33 mouse cellular contexts compared by ENCODE assay signal in the genomic region with DNA sequence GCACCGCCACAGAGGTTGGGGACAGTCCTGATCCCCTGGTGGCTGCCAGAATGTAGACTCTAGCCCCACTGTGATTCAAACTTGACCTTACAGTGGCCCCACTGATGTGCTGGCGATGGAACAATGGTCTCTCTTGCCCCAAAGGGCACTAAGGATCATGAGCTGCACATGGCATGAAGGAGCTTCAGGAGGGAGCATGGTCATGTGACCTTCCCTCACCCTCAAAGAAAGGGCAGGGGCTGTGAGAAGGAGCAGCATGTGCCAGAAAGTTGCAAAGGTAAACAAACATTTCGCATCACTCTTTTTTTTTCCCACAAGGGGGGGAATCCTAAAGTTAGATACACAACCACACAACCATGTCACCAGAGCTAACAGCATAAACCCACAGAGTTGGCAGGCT. TPM values are rescaled to one million over a fixed set of nuclear protein-coding genes. Genes with fewer than 3 reads are reported as not detected.
DNase-seq lines count a peak whose midpoint lies in the region; ATAC-seq and TF ChIP-seq lines count a peak whose summit lies in the region.
"Had no signal": no experiment of that assay in that cellular context is flagged by ENCODE, and none has a peak within 500 bp of the region (broad histone marks: within the 10 kb centered on the region; RNA-seq: fewer than 3 reads in every experiment).

No protein-coding gene starts in this region.

- H3K4me2 ChIP-seq in heart, postnatal 0 days (ENCODE audit: low read depth, low read length) = no peak overlapping the region
- no peak overlapping the region for H3K4me2 ChIP-seq in heart, embryonic 11.5 days
- no peak overlapping the region for H3K4me2 ChIP-seq in kidney, embryonic 14.5 days (replicated peaks; ENCODE audit: low read depth, low read length)
- H3K4me2 ChIP-seq: embryonic facial prominence, embryonic 12.5 days; hindbrain, embryonic 14.5 days; limb, embryonic 13.5 days; liver, embryonic 11.5 days; lung, embryonic 15.5 days; midbrain, embryonic 15.5 days; stomach, embryonic 15.5 days had no signal

- H3K9ac ChIP-seq in heart, postnatal 0 days (replicated peaks; ENCODE audit: low read depth, low read length) = no peak overlapping the region
- H3K9ac ChIP-seq in heart, embryonic 11.5 days (ENCODE audit: low read depth, low read length) = no peak overlapping the region
- H3K9ac ChIP-seq in kidney, embryonic 14.5 days (ENCODE audit: low read depth, low read length) = no peak overlapping the region
- H3K9ac ChIP-seq: embryonic facial prominence, embryonic 12.5 days; hindbrain, embryonic 14.5 days; limb, embryonic 13.5 days; lung, embryonic 15.5 days; midbrain, embryonic 15.5 days; stomach, embryonic 15.5 days had no signal

- 63% methylated on average over 3 of the region's 3 CpGs for WGBS in heart, embryonic 10.5 days
- WGBS in heart, postnatal 0 days = 68% methylated on average over 3 of the region's 3 CpGs
- 68% methylated on average over 3 of the region's 3 CpGs for WGBS in heart, embryonic 11.5 days (ENCODE audit: insufficient replicate concordance)
- WGBS in kidney, embryonic 14.5 days = 75% methylated on average over 3 of the region's 3 CpGs

- H3K27ac ChIP-seq in heart, embryonic 10.5 days = peak overlapping the region; percentile 24; the same call in 1 of the 2 replicates
- H3K27ac ChIP-seq in heart, postnatal 0 days (ENCODE audit: low read depth) = peak overlapping the region; percentile 71; the same call in 1 of the 2 replicates
- H3K27ac ChIP-seq in heart, embryonic 11.5 days (ENCODE audit: low read depth, low read length) = no peak overlapping the region
- no peak overlapping the region for H3K27ac ChIP-seq in kidney, embryonic 14.5 days (ENCODE audit: low read depth, low read length)
- H3K27ac ChIP-seq: embryonic facial prominence, embryonic 12.5 days; hindbrain, embryonic 14.5 days; layer of hippocampus, adult 2 months; limb, embryonic 13.5 days; lung, embryonic 15.5 days; midbrain, embryonic 10.5 days; midbrain, embryonic 15.5 days; stomach, embryonic 15.5 days had no signal

- TF ChIP-seq EP300 in heart, postnatal 0 days (IDR thresholded peaks at IDR 0.05; ENCODE audit: low read depth) = no peak

- H3K4me3 ChIP-seq in heart, embryonic 10.5 days = no peak overlapping the region
- no peak overlapping the region for H3K4me3 ChIP-seq in heart, postnatal 0 days (ENCODE audit: low read depth, low read length)
- no peak overlapping the region for H3K4me3 ChIP-seq in heart, embryonic 11.5 days (ENCODE audit: low read depth, low read length)
- H3K4me3 ChIP-seq in kidney, embryonic 14.5 days (ENCODE audit: low read length) = no peak overlapping the region
- H3K4me3 ChIP-seq: embryonic facial prominence, embryonic 12.5 days; layer of hippocampus, adult 2 months; limb, embryonic 13.5 days; lung, embryonic 15.5 days; midbrain, embryonic 10.5 days; midbrain, embryonic 15.5 days; stomach, embryonic 15.5 days had no signal

- H3K9me3 ChIP-seq in heart, embryonic 10.5 days = no peaks in the 10 kb centered on the region
- H3K9me3 ChIP-seq in heart, postnatal 0 days (replicated peaks; ENCODE audit: control insufficient read depth, low read length) = no peaks in the 10 kb centered on the region
- H3K9me3 ChIP-seq in heart, embryonic 11.5 days (replicated peaks; ENCODE audit: control insufficient read depth, low read length) = no peaks in the 10 kb centered on the region
- H3K9me3 ChIP-seq in kidney, embryonic 14.5 days (ENCODE audit: control insufficient read depth, low read length) = no peaks in the 10 kb centered on the region
- H3K9me3 ChIP-seq: embryonic facial prominence, embryonic 12.5 days; G1E; limb, embryonic 13.5 days; lung, embryonic 15.5 days; midbrain, embryonic 10.5 days; midbrain, embryonic 15.5 days; stomach, embryonic 15.5 days had no signal

- no peak for ATAC-seq in heart, postnatal 0 days (ENCODE audit: insufficient read depth, low read depth)
- ATAC-seq in heart, embryonic 11.5 days (replicated peaks; ENCODE audit: insufficient number of reproducible peaks, low FRiP score, low TSS enrichment) = no peak
- no peak for ATAC-seq in kidney, embryonic 14.5 days (ENCODE audit: low FRiP score, low TSS enrichment)
- ATAC-seq: forebrain, embryonic 14.5 days; intestine, postnatal 0 days; midbrain, embryonic 15.5 days had no signal

- H3K36me3 ChIP-seq in heart, embryonic 10.5 days = peaks cover 70% of the 10 kb centered on the region
- peaks cover 37% of the 10 kb centered on the region for H3K36me3 ChIP-seq in heart, postnatal 0 days (replicated peaks; ENCODE audit: control insufficient read depth, insufficient read depth, low read length)
- H3K36me3 ChIP-seq in heart, embryonic 11.5 days (ENCODE audit: control insufficient read depth, insufficient read depth, low read length) = peaks cover 15% of the 10 kb centered on the region
- peaks cover 31% of the 10 kb centered on the region for H3K36me3 ChIP-seq in kidney, embryonic 14.5 days (ENCODE audit: control insufficient read depth, insufficient read depth, low read length)

- DNase-seq in heart, embryonic 10.5 days (ENCODE audit: low spot score) = no peak
- no peak for DNase-seq in heart, postnatal 4 days
- no peak for DNase-seq in heart, postnatal 0 days (ENCODE audit: low spot score)
- peak; percentile 50 for DNase-seq in kidney, adult 9 months
- no peak for DNase-seq in layer of hippocampus, adult 9-11 months
- DNase-seq: adrenal gland, postnatal 14 days; cerebellum, adult 11 months; cerebellum, adult 9-10 months; cerebellum, postnatal 36 days; gastrocnemius, postnatal 36 days; heart, adult 18-20 months; right cerebral cortex, postnatal 25 days; thymus, adult 18-20 months; thymus, postnatal 25 days had no signal

- TF ChIP-seq CTCF in heart, postnatal 0 days (IDR thresholded peaks at IDR 0.05; ENCODE audit: low read depth) = no peak

- H3K27me3 ChIP-seq in heart, embryonic 10.5 days (ENCODE audit: insufficient read depth, poor library complexity, severe bottlenecking) = no peaks in the 10 kb centered on the region
- no peaks in the 10 kb centered on the region for H3K27me3 ChIP-seq in heart, postnatal 0 days (ENCODE audit: control insufficient read depth, insufficient read depth, low read length)
- H3K27me3 ChIP-seq in heart, embryonic 11.5 days (ENCODE audit: control insufficient read depth, insufficient read depth, low read length) = no peaks in the 10 kb centered on the region
- no peaks in the 10 kb centered on the region for H3K27me3 ChIP-seq in kidney, embryonic 14.5 days (ENCODE audit: control insufficient read depth, insufficient read depth, low read length)
- H3K27me3 ChIP-seq: embryonic facial prominence, embryonic 12.5 days; limb, embryonic 13.5 days; lung, embryonic 15.5 days; midbrain, embryonic 15.5 days; stomach, embryonic 15.5 days had no signal

- H3K4me1 ChIP-seq in heart, embryonic 10.5 days = peaks cover 39% of the 10 kb centered on the region
- H3K4me1 ChIP-seq in heart, postnatal 0 days (ENCODE audit: control insufficient read depth, insufficient read depth) = peaks cover 16% of the 10 kb centered on the region; the same call in 1 of the 2 replicates
- H3K4me1 ChIP-seq in heart, embryonic 11.5 days (ENCODE audit: control insufficient read depth, insufficient read depth, low read length) = peaks cover 33% of the 10 kb centered on the region
- no peaks in the 10 kb centered on the region for H3K4me1 ChIP-seq in kidney, embryonic 14.5 days (ENCODE audit: control insufficient read depth, insufficient read depth, low read length)
- H3K4me1 ChIP-seq: embryonic facial prominence, embryonic 12.5 days; limb, embryonic 13.5 days; midbrain, embryonic 15.5 days had no signal

RNA-seq across cellular contexts. Expression of gene Gm10570, which starts 9.6 kb away (rescaled TPM):
- 0.58 and 1.1 TPM in 2 replicates for polyA plus RNA-seq in heart, embryonic 10.5 days (2016; fragmentation: Nextera tagmentation; extraction: Ambion mirVana)
- total RNA-seq in heart, postnatal 4 days (2021) = under 1 TPM; 0.59 to 0.60 TPM
- total RNA-seq in heart, postnatal 0 days (2014; rRNA removed; ENCODE audit: low replicate concordance) = not detected in 2 replicates
- polyA plus RNA-seq in heart, postnatal 0 days (2015; fragmentation: Nextera tagmentation; extraction: Ambion mirVana) = 2.1 and 2.8 TPM in 2 replicates
- 0.82 TPM in 1 of 2 replicates, not detected in the other for polyA plus RNA-seq in heart, embryonic 11.5 days (2014; fragmentation: Nextera tagmentation; extraction: Ambion mirVana)
- not detected in 2 replicates for polyA plus RNA-seq in kidney, embryonic 14.5 days (2014; fragmentation: Nextera tagmentation; extraction: Ambion mirVana)
- total RNA-seq: G1E; heart, adult 18-20 months; hematopoietic stem cell, adult 5-6 weeks; megakaryocyte progenitor cell, adult 5-6 weeks; neutrophil, adult 5-6 weeks had no signal
- polyA plus RNA-seq: embryonic facial prominence, embryonic 12.5 days; G1E; hindbrain, embryonic 14.5 days; intestine, postnatal 0 days; limb, embryonic 13.5 days; liver, embryonic 11.5 days; liver, embryonic 16.5 days; lung, embryonic 15.5 days; midbrain, embryonic 10.5 days; neural tube, embryonic 11.5 days; stomach, embryonic 15.5 days had no signal

RNA-seq across cellular contexts. Expression of gene Fabp3, which starts 9.7 kb away (rescaled TPM):
- polyA plus RNA-seq in heart, embryonic 10.5 days (2016; fragmentation: Nextera tagmentation; extraction: Ambion mirVana) = 245 and 506 TPM in 2 replicates
- 1,000 to 10,000 TPM; 6,197 to 6,868 TPM for total RNA-seq in heart, postnatal 4 days (2021)
- 2,071 and 3,924 TPM in 2 replicates for total RNA-seq in heart, postnatal 0 days (2014; rRNA removed; ENCODE audit: low replicate concordance)
- polyA plus RNA-seq in heart, postnatal 0 days (2015; fragmentation: Nextera tagmentation; extraction: Ambion mirVana) = 10,729 and 11,746 TPM in 2 replicates
- polyA plus RNA-seq in heart, embryonic 11.5 days (2014; fragmentation: Nextera tagmentation; extraction: Ambion mirVana) = 514 and 562 TPM in 2 replicates
- 15.7 and 16.0 TPM in 2 replicates for polyA plus RNA-seq in kidney, embryonic 14.5 days (2014; fragmentation: Nextera tagmentation; extraction: Ambion mirVana)
- total RNA-seq: G1E; hematopoietic stem cell, adult 5-6 weeks; megakaryocyte progenitor cell, adult 5-6 weeks; neutrophil, adult 5-6 weeks had no signal
- polyA plus RNA-seq: G1E had no signal

RNA-seq across cellular contexts. Expression of gene Serinc2, which starts 39.1 kb away (rescaled TPM):
- polyA plus RNA-seq in heart, embryonic 10.5 days (2016; fragmentation: Nextera tagmentation; extraction: Ambion mirVana) = 5.4 and 12.1 TPM in 2 replicates
- 1 to 10 TPM; 2.7 to 3.8 TPM for total RNA-seq in heart, postnatal 4 days (2021)
- total RNA-seq in heart, postnatal 0 days (2014; rRNA removed; ENCODE audit: low replicate concordance) = 1.3 and 1.9 TPM in 2 replicates
- 1.3 TPM in 2 replicates for polyA plus RNA-seq in heart, postnatal 0 days (2015; fragmentation: Nextera tagmentation; extraction: Ambion mirVana)
- polyA plus RNA-seq in heart, embryonic 11.5 days (2014; fragmentation: Nextera tagmentation; extraction: Ambion mirVana) = 10.8 and 11.6 TPM in 2 replicates
- polyA plus RNA-seq in kidney, embryonic 14.5 days (2014; fragmentation: Nextera tagmentation; extraction: Ambion mirVana) = 42.7 and 44.9 TPM in 2 replicates
- total RNA-seq: G1E; hematopoietic stem cell, adult 5-6 weeks; megakaryocyte progenitor cell, adult 5-6 weeks; neutrophil, adult 5-6 weeks had no signal
- polyA plus RNA-seq: G1E had no signal

RNA-seq across cellular contexts. Expression of gene Zcchc17, which starts 41.6 kb away (rescaled TPM):
- 52.7 and 55.3 TPM in 2 replicates for polyA plus RNA-seq in heart, embryonic 10.5 days (2016; fragmentation: Nextera tagmentation; extraction: Ambion mirVana)
- total RNA-seq in heart, postnatal 4 days (2021) = 10 to 100 TPM; 23.1 to 24.3 TPM
- total RNA-seq in heart, postnatal 0 days (2014; rRNA removed; ENCODE audit: low replicate concordance) = 19.6 and 20.0 TPM in 2 replicates
- polyA plus RNA-seq in heart, postnatal 0 days (2015; fragmentation: Nextera tagmentation; extraction: Ambion mirVana) = 39.6 and 46.8 TPM in 2 replicates
- polyA plus RNA-seq in heart, embryonic 11.5 days (2014; fragmentation: Nextera tagmentation; extraction: Ambion mirVana) = 50.9 and 56.5 TPM in 2 replicates
- polyA plus RNA-seq in kidney, embryonic 14.5 days (2014; fragmentation: Nextera tagmentation; extraction: Ambion mirVana) = 74.2 and 90.7 TPM in 2 replicates

RNA-seq across cellular contexts. Expression of gene Snrnp40, which starts 41.8 kb away (rescaled TPM):
- 114 and 151 TPM in 2 replicates for polyA plus RNA-seq in heart, embryonic 10.5 days (2016; fragmentation: Nextera tagmentation; extraction: Ambion mirVana)
- 10 to 100 TPM; 39.0 to 40.0 TPM for total RNA-seq in heart, postnatal 4 days (2021)
- 36.8 and 39.2 TPM in 2 replicates for total RNA-seq in heart, postnatal 0 days (2014; rRNA removed; ENCODE audit: low replicate concordance)
- polyA plus RNA-seq in heart, postnatal 0 days (2015; fragmentation: Nextera tagmentation; extraction: Ambion mirVana) = 41.2 and 41.4 TPM in 2 replicates
- polyA plus RNA-seq in heart, embryonic 11.5 days (2014; fragmentation: Nextera tagmentation; extraction: Ambion mirVana) = 87.0 and 94.0 TPM in 2 replicates
- polyA plus RNA-seq in kidney, embryonic 14.5 days (2014; fragmentation: Nextera tagmentation; extraction: Ambion mirVana) = 186 and 189 TPM in 2 replicates

Comparison
In these comparisons a context has a peak if more than half of its experiments do, and no peak if none do; other contexts are left out.
1. H3K27ac ChIP-seq: peak in heart, embryonic 10.5 days (single experiment) and heart, postnatal 0 days (single experiment); none in heart, embryonic 11.5 days (single experiment) and kidney, embryonic 14.5 days (single experiment).
2. RNA of gene Fabp3, which starts 9.7 kb away (polyA plus RNA-seq): 10,729 to 11,746 TPM in heart, postnatal 0 days; 514 to 562 TPM in heart, embryonic 11.5 days, 245 to 506 TPM in heart, embryonic 10.5 days and 15.7 to 16.0 TPM in kidney, embryonic 14.5 days; every median in the first group is over 10 times any median in the second.